Mouse (Mus musculus) embryonic facial prominence, embryonic 15.5 days (tissue): ENCODE measurements around the gene Btbd8. TPM values are rescaled to one million over a fixed set of nuclear protein-coding genes. Genes with fewer than 3 reads are reported as not detected.
A peak's percentile ranks its signal among the peaks of the same experiment; 100 is the strongest.

Experiments used
- ATAC-seq: fragments of 200-750 bp; cut with Nextera tagmentation; 2 replicates; pipeline ENCODE4 v1.8.0; 2017; ENCODE audit warnings: low read depth, moderate TSS enrichment; ENCODE audit not compliant: insufficient number of reproducible peaks, low FRiP score, low TSS enrichment
- H3K27ac ChIP-seq: fragments of 300-500 bp; sonication (generic); replicated peaks from 2 replicates; pipeline ENCODE4 v1.5.1; 2015; ENCODE audit warnings: mild to moderate bottlenecking, inconsistent platforms
- H3K27me3 ChIP-seq: fragments of 300-500 bp; sonication (generic); 2 replicates; pipeline ENCODE4 v1.6.1; 2015; ENCODE audit warnings: inconsistent platforms
- H3K36me3 ChIP-seq: fragments of 300-500 bp; sonication (generic); 2 replicates; pipeline ENCODE4 v1.6.1; 2015; ENCODE audit warnings: mild to moderate bottlenecking, inconsistent platforms
- H3K4me1 ChIP-seq: fragments of 300-500 bp; sonication (generic); 2 replicates; pipeline ENCODE4 v1.6.1; 2015; ENCODE audit warnings: inconsistent platforms
- H3K4me2 ChIP-seq: fragments of 300-500 bp; sonication (generic); replicated peaks from 2 replicates; pipeline ENCODE4 v1.6.1; 2015; ENCODE audit warnings: mild to moderate bottlenecking, inconsistent platforms
- H3K4me3 ChIP-seq: fragments of 300-500 bp; sonication (generic); replicated peaks from 2 replicates; pipeline ENCODE4 v1.5.1; 2015; ENCODE audit warnings: mild to moderate bottlenecking, inconsistent platforms
- H3K9ac ChIP-seq: fragments of 300-500 bp; sonication (generic); 2 replicates; pipeline ENCODE4 v1.6.1; 2015; ENCODE audit warnings: inconsistent platforms
- H3K9me3 ChIP-seq: fragments of 300-500 bp; sonication (generic); replicated peaks from 2 replicates; pipeline ENCODE4 v1.6.1; 2016; ENCODE audit warnings: inconsistent platforms
- WGBS: fragments of 180-500 bp; shearing (Covaris S2); methylation state at CpG from one replicate; pipeline ENCODE4 v1.1.7; 2015; 5-methylcytosine and 5-hydroxymethylcytosine counted together
- polyA plus RNA-seq: library from polyadenylated mRNA; unstranded; fragments of >200 nt; fragmentation: Nextera tagmentation; extraction: Ambion mirVana; gene quantifications from 2 replicates; pipeline ENCODE4 v1.2.1, GENCODE M21; 2015

Gene Btbd8
- polyA plus RNA-seq, 1 experiment from 2014 or later = 7.6 TPM

DNA sequence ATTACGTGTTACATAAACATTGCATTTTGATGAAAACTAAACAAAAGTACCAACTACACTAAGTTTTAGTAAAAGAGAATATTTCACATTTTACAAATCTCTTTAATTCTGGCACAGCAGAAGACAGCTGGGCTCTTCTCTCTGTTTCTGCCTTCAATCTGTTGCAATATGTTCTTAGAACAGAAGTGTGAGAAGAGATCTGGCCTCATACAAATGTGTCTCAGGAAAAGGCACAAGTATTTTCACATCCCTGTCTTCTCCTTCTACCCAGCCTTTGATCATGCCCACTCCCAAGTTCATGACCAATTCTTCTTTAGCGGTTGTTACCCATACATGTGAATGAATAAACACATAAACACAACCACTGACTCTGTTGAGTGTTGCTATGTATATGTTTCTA is 22.7 kb upstream of the Btbd8 start:
- H3K27ac ChIP-seq = no peak overlapping the region
- H3K9ac ChIP-seq = no peak overlapping the region
- no peak overlapping the region for H3K4me3 ChIP-seq
- no peaks in the 10 kb centered on the region for H3K36me3 ChIP-seq
- no peaks in the 10 kb centered on the region for H3K27me3 ChIP-seq
- whole genome bisulfite sequencing = 82% methylated on average over 2 of the region's 2 CpGs
- H3K9me3 ChIP-seq = no peaks in the 10 kb centered on the region
- H3K4me2 ChIP-seq = no peak overlapping the region
- no peak for ATAC-seq
- no peaks in the 10 kb centered on the region for H3K4me1 ChIP-seq

DNA sequence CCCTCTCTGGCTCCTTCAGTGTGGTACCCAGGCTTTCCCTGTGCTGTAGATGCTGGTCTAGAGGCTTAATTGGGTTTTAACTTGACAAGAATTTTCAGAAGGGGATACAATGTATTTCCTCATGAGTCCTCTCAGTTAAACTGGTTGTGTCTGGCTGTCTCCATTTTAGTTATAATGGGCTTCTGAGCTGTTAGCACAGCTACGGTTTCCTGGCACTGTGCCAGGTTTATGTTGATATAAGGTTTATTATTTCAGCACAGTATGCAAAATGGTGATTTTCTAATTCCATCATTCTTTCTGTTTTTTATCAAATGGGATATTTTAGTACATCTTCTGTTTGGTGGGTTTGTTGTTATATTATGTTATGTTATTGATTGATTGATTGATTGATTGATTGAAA is 16.1 kb upstream of the Btbd8 start:
- ATAC-seq = no peak
- H3K9me3 ChIP-seq = no peaks in the 10 kb centered on the region
- no peaks in the 10 kb centered on the region for H3K36me3 ChIP-seq
- no peak overlapping the region for H3K4me2 ChIP-seq
- H3K9ac ChIP-seq = no peak overlapping the region
- H3K4me1 ChIP-seq = no peaks in the 10 kb centered on the region
- 26% methylated on average over 1 of the region's 1 CpGs for WGBS
- H3K4me3 ChIP-seq = no peak overlapping the region
- no peaks in the 10 kb centered on the region for H3K27me3 ChIP-seq
- H3K27ac ChIP-seq = no peak overlapping the region

- Histone ChIP-seq H3K9ac (no peak within 1 kb of the TSS), H3K4me2 (no peak within 1 kb of the TSS), H3K36me3 (no peaks in the 10 kb centered on the region), H3K27ac (no peak within 1 kb of the TSS), H3K4me3 (no peak within 1 kb of the TSS), H3K27me3 (no peaks in the 10 kb centered on the region; the same call in 1 of the 2 replicates), H3K4me1 (no peaks in the 10 kb centered on the region), H3K9me3 (no peaks in the 10 kb centered on the region)
- WGBS = 67% methylated on average over 3 of the region's 3 CpGs
- ATAC-seq = no peak
These were observed 6.5 kb upstream of the Btbd8 start, which contains the start of gene Lpcat2b for GRCm38 (mm10) chr5:107431249-107431648. TSS of gene Lpcat2b (plus strand) at chr5:107431549.

DNA sequence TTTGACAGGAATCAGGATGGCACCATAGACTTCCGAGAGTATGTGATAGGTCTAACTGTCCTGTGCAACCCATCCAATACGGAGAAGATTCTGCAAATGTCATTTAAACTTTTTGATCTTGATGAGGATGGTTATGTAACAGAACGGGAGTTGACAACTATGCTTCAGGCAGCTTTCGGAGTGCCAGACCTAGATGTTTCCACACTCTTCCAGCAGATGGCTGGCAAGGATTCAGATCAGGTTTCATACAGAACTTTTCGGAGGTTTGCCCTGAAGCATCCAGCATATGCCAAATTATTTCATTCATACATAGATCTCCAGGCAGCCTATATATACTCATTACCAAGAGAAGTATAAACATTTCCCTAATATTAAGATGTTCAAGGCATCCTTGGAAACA is 3.8 kb upstream of the Btbd8 start:
- Histone ChIP-seq H3K27me3 (no peaks in the 10 kb centered on the region; the same call in 1 of the 2 replicates), H3K4me2 (no peak overlapping the region), H3K4me1 (peaks cover 7% of the 10 kb centered on the region), H3K27ac (no peak overlapping the region), H3K9me3 (no peaks in the 10 kb centered on the region), H3K4me3 (no peak overlapping the region), H3K36me3 (no peaks in the 10 kb centered on the region), H3K9ac (no peak overlapping the region)
- ATAC-seq = no peak
- 57% methylated on average over 5 of the region's 5 CpGs for WGBS

DNA sequence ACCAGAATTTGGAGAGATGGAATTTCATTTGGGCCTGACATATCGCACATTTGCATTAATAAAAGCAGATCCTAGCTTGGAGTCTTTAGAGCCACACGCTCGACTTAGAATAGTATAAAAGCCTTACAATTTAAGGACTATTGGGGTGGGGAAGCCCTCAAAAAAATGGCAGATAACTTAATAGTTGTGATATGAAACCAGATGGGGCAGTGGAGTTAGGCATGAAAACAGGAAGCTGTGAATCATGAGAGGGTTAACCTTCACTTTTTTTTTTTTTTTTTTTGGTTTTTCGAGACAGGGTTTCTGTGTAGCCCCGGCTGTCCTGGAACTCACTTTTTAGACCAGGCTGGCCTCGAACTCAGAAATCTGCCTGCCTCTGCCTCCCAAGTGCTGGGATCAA is 1.6 kb upstream of the Btbd8 start:
- Histone ChIP-seq H3K4me1 (peaks cover 7% of the 10 kb centered on the region), H3K36me3 (no peaks in the 10 kb centered on the region), H3K27ac (no peak overlapping the region), H3K9ac (no peak overlapping the region), H3K4me3 (no peak overlapping the region), H3K9me3 (no peaks in the 10 kb centered on the region), H3K27me3 (no peaks in the 10 kb centered on the region; the same call in 1 of the 2 replicates), H3K4me2 (no peak overlapping the region)
- WGBS = 82% methylated on average over 6 of the region's 6 CpGs
- no peak for ATAC-seq

- H3K27me3 ChIP-seq = no peaks in the 10 kb centered on the region; the same call in 1 of the 2 replicates
- no peaks in the 10 kb centered on the region for H3K9me3 ChIP-seq
- no peak for ATAC-seq
- H3K4me3 ChIP-seq = no peak overlapping the region
- no peak overlapping the region for H3K27ac ChIP-seq
- WGBS = 60% methylated on average over 6 of the region's 6 CpGs
- no peaks in the 10 kb centered on the region for H3K36me3 ChIP-seq
- no peak overlapping the region for H3K4me2 ChIP-seq
- H3K4me1 ChIP-seq = peaks cover 7% of the 10 kb centered on the region
- H3K9ac ChIP-seq = no peak overlapping the region
These were observed 1.1 kb upstream of the Btbd8 start for GRCm38 (mm10) chr5:107436587-107437209.

DNA sequence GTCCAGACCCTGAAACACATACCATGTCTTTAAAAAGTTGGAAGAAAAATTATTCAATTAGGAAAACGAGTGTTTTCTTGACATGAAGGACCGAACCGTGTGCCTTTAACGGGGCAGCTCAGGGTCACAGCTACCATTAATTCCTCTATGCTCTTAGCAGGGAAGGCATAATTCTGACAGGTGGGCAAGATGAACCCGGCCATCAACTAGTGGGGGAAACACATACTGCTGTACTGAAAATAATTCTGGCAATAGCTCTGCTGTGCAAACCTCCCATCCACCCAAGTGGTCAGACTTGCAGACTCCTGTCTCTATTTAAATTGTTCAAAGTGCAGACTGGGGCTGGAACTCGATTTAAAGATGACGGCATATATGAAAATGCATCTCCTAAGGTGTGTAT is 556 bp downstream of the Btbd8 start:
- 19% methylated on average over 7 of the region's 7 CpGs for WGBS
- H3K4me1 ChIP-seq = peaks cover 7% of the 10 kb centered on the region
- no peak for ATAC-seq

DNA sequence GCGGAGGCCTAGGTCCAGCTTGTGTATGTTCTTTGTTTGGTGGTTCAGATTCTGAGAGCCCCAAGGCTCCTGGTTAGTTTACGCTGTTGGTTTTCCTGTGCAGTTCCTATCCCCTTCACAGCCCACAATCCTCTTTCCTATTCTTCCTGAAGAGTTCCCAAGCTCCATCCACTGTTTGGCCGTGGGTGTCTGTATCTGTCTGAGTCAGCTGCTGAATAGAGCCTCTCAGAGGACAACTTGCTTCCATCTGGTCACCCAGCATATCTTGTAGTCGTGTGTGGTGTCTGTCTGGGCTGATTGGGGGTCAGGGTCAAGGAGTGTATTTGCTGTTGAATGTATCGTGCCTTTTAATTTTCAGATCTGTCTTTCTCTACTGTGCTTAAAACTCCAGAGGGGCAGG is 4.1 kb downstream of the Btbd8 start:
- no peaks in the 10 kb centered on the region for H3K27me3 ChIP-seq
- H3K4me2 ChIP-seq = no peak overlapping the region
- H3K4me1 ChIP-seq = peaks cover 7% of the 10 kb centered on the region
- ATAC-seq = no peak
- no peak overlapping the region for H3K27ac ChIP-seq
- no peaks in the 10 kb centered on the region for H3K36me3 ChIP-seq
- H3K9ac ChIP-seq = no peak overlapping the region
- 79% methylated on average over 5 of the region's 5 CpGs for WGBS
- no peak overlapping the region for H3K4me3 ChIP-seq
- H3K9me3 ChIP-seq = no peaks in the 10 kb centered on the region

More for the DNA sequence above, 556 bp downstream of the Btbd8 start:
- Histone ChIP-seq H3K36me3 (no peaks in the 10 kb centered on the region), H3K9me3 (no peaks in the 10 kb centered on the region), H3K27ac (peak overlapping the region; percentile 92), H3K27me3 (no peaks in the 10 kb centered on the region), H3K9ac (peak overlapping the region; percentile 89), H3K4me2 (peak overlapping the region; percentile 61), H3K4me3 (peak overlapping the region; percentile 96)

- Histone ChIP-seq H3K4me1 (no peaks in the 10 kb centered on the region), H3K4me2 (no peak overlapping the region), H3K9me3 (no peaks in the 10 kb centered on the region), H3K4me3 (no peak overlapping the region), H3K27me3 (no peaks in the 10 kb centered on the region), H3K27ac (no peak overlapping the region), H3K9ac (no peak overlapping the region), H3K36me3 (no peaks in the 10 kb centered on the region)
- ATAC-seq = no peak
- 77% methylated on average over 4 of the region's 4 CpGs for WGBS
These were observed 6.5 kb downstream of the Btbd8 start for GRCm38 (mm10) chr5:107444251-107444650.

GRCm38 (mm10) chr5:107447977-107448376 is 10.2 kb downstream of the Btbd8 start:
- no peaks in the 10 kb centered on the region for H3K9me3 ChIP-seq
- no peak overlapping the region for H3K4me3 ChIP-seq
- ATAC-seq = no peak
- 74% methylated on average over 4 of the region's 4 CpGs for WGBS
- no peak overlapping the region for H3K9ac ChIP-seq
- H3K27ac ChIP-seq = no peak overlapping the region
- no peaks in the 10 kb centered on the region for H3K27me3 ChIP-seq
- peaks cover 2% of the 10 kb centered on the region; the same call in 1 of the 2 replicates for H3K36me3 ChIP-seq
- H3K4me1 ChIP-seq = no peaks in the 10 kb centered on the region
- no peak overlapping the region for H3K4me2 ChIP-seq

- Histone ChIP-seq H3K4me1 (no peaks in the 10 kb centered on the region), H3K4me3 (no peak overlapping the region), H3K9me3 (no peaks in the 10 kb centered on the region), H3K4me2 (no peak overlapping the region), H3K9ac (no peak overlapping the region), H3K27me3 (no peaks in the 10 kb centered on the region), H3K36me3 (peaks cover 9% of the 10 kb centered on the region; the same call in 1 of the 2 replicates), H3K27ac (no peak overlapping the region)
- ATAC-seq = no peak
- 84% methylated on average over 4 of the region's 4 CpGs for WGBS
These were observed 11.0 kb downstream of the Btbd8 start for GRCm38 (mm10) chr5:107448784-107449183.

- Histone ChIP-seq H3K36me3 (peaks cover 9% of the 10 kb centered on the region; the same call in 1 of the 2 replicates), H3K27me3 (no peaks in the 10 kb centered on the region), H3K4me3 (no peak overlapping the region), H3K4me1 (no peaks in the 10 kb centered on the region), H3K9me3 (no peaks in the 10 kb centered on the region), H3K4me2 (no peak overlapping the region), H3K27ac (no peak overlapping the region), H3K9ac (no peak overlapping the region)
- WGBS = 89% methylated on average over 5 of the region's 5 CpGs
- no peak for ATAC-seq
These were observed 11.8 kb downstream of the Btbd8 start for GRCm38 (mm10) chr5:107449620-107450019.
